ENCODE assay signal across 7 mouse cellular contexts in the genomic region with DNA sequence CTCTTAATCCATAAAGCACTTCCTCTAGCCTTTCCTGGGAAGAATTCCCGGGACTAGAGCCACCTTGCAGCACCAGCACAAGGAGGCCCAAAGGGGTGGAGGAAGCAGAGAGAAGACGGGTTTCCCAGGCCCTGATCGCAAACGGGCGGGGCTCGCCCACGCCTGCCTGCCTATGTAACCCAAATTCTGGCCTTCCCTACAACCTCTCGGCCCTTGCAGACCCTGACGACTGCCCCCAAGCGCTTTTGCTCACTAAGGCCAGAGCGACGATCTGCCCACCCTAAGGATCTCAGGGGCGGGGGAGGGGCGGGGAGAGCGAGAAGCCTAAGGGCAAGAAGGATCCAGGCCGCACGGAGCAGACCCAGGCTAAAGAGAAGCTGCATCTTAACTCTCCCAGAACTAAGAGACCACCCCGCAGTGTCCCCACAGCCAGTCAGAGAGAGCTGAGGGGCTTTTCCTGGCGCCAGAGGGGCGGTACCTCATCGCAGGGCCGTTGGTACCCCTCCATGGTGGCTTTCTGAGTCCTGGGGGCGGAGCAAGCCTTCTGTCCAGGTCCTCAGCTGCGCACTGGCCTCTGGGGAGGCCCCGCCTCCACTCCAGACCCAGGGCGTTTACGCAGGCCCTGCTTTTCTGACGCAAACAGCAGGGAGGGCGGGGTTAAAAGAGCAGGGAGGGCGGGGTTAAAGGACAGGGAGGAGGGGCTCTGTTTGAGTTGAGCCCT. TPM values are rescaled to one million over a fixed set of nuclear protein-coding genes. Genes with fewer than 3 reads are reported as not detected.
DNase-seq lines count a peak whose midpoint lies in the region; ATAC-seq and TF ChIP-seq lines count a peak whose summit lies in the region.

A gene (minus strand): TSS at position 613 of the 721 bp plus-strand sequence.

- no peaks in the 10 kb centered on the region for H3K4me1 ChIP-seq in intestine, postnatal 0 days (replicated peaks; ENCODE audit: control insufficient read depth, insufficient read depth, low read length)
- H3K4me1 ChIP-seq in limb, embryonic 11.5 days (ENCODE audit: control insufficient read depth, insufficient read depth, low read length) = no peaks in the 10 kb centered on the region
- H3K4me1 ChIP-seq in midbrain, embryonic 14.5 days (ENCODE audit: control insufficient read depth, insufficient read depth, low read length) = no peaks in the 10 kb centered on the region

- WGBS in intestine, postnatal 0 days = 18% methylated on average over 30 of the region's 30 CpGs
- WGBS in limb, embryonic 11.5 days = 9% methylated on average over 28 of the region's 30 CpGs
- 13% methylated on average over 27 of the region's 30 CpGs for WGBS in midbrain, embryonic 14.5 days

- no peaks in the 10 kb centered on the region for H3K36me3 ChIP-seq in intestine, postnatal 0 days (ENCODE audit: control insufficient read depth, insufficient read depth)
- no peaks in the 10 kb centered on the region for H3K36me3 ChIP-seq in limb, embryonic 11.5 days (ENCODE audit: control insufficient read depth, insufficient read depth, low read length)
- H3K36me3 ChIP-seq in midbrain, embryonic 14.5 days (ENCODE audit: control insufficient read depth, insufficient read depth, low read length) = no peaks in the 10 kb centered on the region

- ATAC-seq in intestine, postnatal 0 days = peak; percentile 99
- ATAC-seq in limb, embryonic 11.5 days (ENCODE audit: insufficient number of reproducible peaks, low FRiP score, low TSS enrichment, low read depth) = peak; percentile 99
- ATAC-seq in midbrain, embryonic 14.5 days (ENCODE audit: low FRiP score, low TSS enrichment) = peak; percentile 95

- peak within 1 kb of the TSS; percentile 54 for H3K4me2 ChIP-seq in intestine, postnatal 0 days (replicated peaks; ENCODE audit: low read depth)
- H3K4me2 ChIP-seq in limb, embryonic 11.5 days (ENCODE audit: low read depth, severe bottlenecking) = peak within 1 kb of the TSS; percentile 36
- peak within 1 kb of the TSS; percentile 56 for H3K4me2 ChIP-seq in midbrain, embryonic 14.5 days (ENCODE audit: low read length)

- H3K9me3 ChIP-seq in intestine, postnatal 0 days (ENCODE audit: control insufficient read depth) = no peaks in the 10 kb centered on the region
- no peaks in the 10 kb centered on the region for H3K9me3 ChIP-seq in limb, embryonic 11.5 days (ENCODE audit: control insufficient read depth, low read length)
- no peaks in the 10 kb centered on the region for H3K9me3 ChIP-seq in midbrain, embryonic 14.5 days (ENCODE audit: control insufficient read depth, low read length)

- H3K27me3 ChIP-seq in intestine, postnatal 0 days (replicated peaks; ENCODE audit: control insufficient read depth, insufficient read depth, low read length) = no peaks in the 10 kb centered on the region
- H3K27me3 ChIP-seq in limb, embryonic 11.5 days (ENCODE audit: control insufficient read depth, insufficient read depth, low read length) = no peaks in the 10 kb centered on the region
- H3K27me3 ChIP-seq in midbrain, embryonic 14.5 days (ENCODE audit: control insufficient read depth, insufficient read depth, low read length) = no peaks in the 10 kb centered on the region

- peak; percentile 87 for DNase-seq in adrenal gland, postnatal 10 days
- peak; percentile 82 for DNase-seq in embryo, embryonic 9.5 days (ENCODE audit: extremely low spot score)
- DNase-seq in gonadal fat pad, adult 2 months (ENCODE audit: low read depth) = no peak
- peak; percentile 79 for DNase-seq in limb, embryonic 11.5 days (ENCODE audit: low spot score)
- DNase-seq in midbrain, embryonic 14.5 days = peak; percentile 84
- DNase-seq in spleen, adult 18-20 months = peak; percentile 66 to 69

- peak within 1 kb of the TSS; percentile 41; the same call in 1 of the 2 replicates for H3K27ac ChIP-seq in intestine, postnatal 0 days (ENCODE audit: low read depth, low read length)
- peak within 1 kb of the TSS; percentile 47; the same call in 1 of the 2 replicates for H3K27ac ChIP-seq in limb, embryonic 11.5 days (replicated peaks; ENCODE audit: low read depth, low read length)
- peak within 1 kb of the TSS; percentile 72 for H3K27ac ChIP-seq in midbrain, embryonic 14.5 days (replicated peaks; ENCODE audit: low read depth, low read length)

- H3K9ac ChIP-seq in intestine, postnatal 0 days (ENCODE audit: low read depth, low read length) = peak within 1 kb of the TSS; percentile 54
- H3K9ac ChIP-seq in limb, embryonic 11.5 days (ENCODE audit: low read length) = peak within 1 kb of the TSS; percentile 47
- peak within 1 kb of the TSS; percentile 59 for H3K9ac ChIP-seq in midbrain, embryonic 14.5 days (replicated peaks; ENCODE audit: low read length)

- no peak for TF ChIP-seq CTCF in intestine, postnatal 0 days (IDR thresholded peaks at IDR 0.05; ENCODE audit: low read depth)

- peak within 1 kb of the TSS; percentile 56 for H3K4me3 ChIP-seq in intestine, postnatal 0 days (ENCODE audit: low read depth, low read length)
- H3K4me3 ChIP-seq in limb, embryonic 11.5 days (ENCODE audit: low read depth, low read length) = peak within 1 kb of the TSS; percentile 36
- peak within 1 kb of the TSS; percentile 42 for H3K4me3 ChIP-seq in midbrain, embryonic 14.5 days (replicated peaks; ENCODE audit: low read depth, low read length)

RNA-seq across cellular contexts. Expression of the gene that starts here (rescaled TPM):
- total RNA-seq in adrenal gland, postnatal 10 days (2021) = 100 to 1,000 TPM in 1 of 2 experiments, 10 to 100 TPM in 1; 99.8 to 106 TPM
- polyA plus RNA-seq in gonadal fat pad, adult 2 months (2012; rRNA removed) = 41.3 and 68.4 TPM in 2 replicates
- polyA plus RNA-seq in intestine, postnatal 0 days (2015; fragmentation: Nextera tagmentation; extraction: Ambion mirVana) = 55.8 and 56.0 TPM in 2 replicates
- polyA plus RNA-seq in limb, embryonic 11.5 days (2014; fragmentation: Nextera tagmentation; extraction: Ambion mirVana) = 18.9 and 19.6 TPM in 2 replicates
- polyA plus RNA-seq in midbrain, embryonic 14.5 days (2014; fragmentation: Nextera tagmentation; extraction: Ambion mirVana) = 28.1 and 31.2 TPM in 2 replicates
